Mouse (Mus musculus): ENCODE results near the gene Hmgcl. TPM values are rescaled to one million over a fixed set of nuclear protein-coding genes. Genes with fewer than 3 reads are reported as not detected.

The Hmgcl gene
- polyA plus RNA-seq, 1 experiment from 2014 or later: 70.4 TPM

DNA sequence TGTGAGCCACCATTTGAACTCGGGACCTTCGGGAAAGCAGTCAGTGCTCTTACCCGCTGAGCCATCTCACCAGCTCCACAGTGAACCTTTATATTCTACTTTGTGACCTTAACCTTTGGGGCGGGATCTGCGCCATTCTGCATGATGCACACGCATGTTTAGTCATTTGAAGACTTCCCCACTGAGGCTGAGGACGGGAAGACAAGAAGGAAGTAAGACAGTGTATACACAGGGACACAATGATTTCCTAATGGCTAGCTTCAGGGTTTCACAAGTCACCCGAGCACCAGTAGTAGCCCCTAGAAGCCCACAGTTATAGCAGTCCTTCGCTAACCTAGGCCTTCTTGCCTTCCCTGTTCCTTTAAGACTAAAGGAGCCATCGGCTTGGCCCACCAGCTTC, 542 bp upstream of the Hmgcl start:
- whole genome bisulfite sequencing: 77% methylated on average over 10 of the region's 10 CpGs
- Histone ChIP-seq H3K27ac (ENCODE audit: poor library complexity, severe bottlenecking) (peak overlapping the region; percentile 67), H3K27me3 (replicated peaks) (no peaks in the 10 kb centered on the region), H3K4me3 (peak overlapping the region; percentile 78), H3K36me3 (peaks cover 8% of the 10 kb centered on the region), H3K4me1 (replicated peaks) (peaks cover 38% of the 10 kb centered on the region), H3K9me3 (replicated peaks) (no peaks in the 10 kb centered on the region), H3K4me2 (peak overlapping the region; percentile 81), H3K9ac (peak overlapping the region; percentile 32; the same call in 1 of the 2 replicates)
- ATAC-seq (ENCODE audit: insufficient number of reproducible peaks, low FRiP score): no peak

DNA sequence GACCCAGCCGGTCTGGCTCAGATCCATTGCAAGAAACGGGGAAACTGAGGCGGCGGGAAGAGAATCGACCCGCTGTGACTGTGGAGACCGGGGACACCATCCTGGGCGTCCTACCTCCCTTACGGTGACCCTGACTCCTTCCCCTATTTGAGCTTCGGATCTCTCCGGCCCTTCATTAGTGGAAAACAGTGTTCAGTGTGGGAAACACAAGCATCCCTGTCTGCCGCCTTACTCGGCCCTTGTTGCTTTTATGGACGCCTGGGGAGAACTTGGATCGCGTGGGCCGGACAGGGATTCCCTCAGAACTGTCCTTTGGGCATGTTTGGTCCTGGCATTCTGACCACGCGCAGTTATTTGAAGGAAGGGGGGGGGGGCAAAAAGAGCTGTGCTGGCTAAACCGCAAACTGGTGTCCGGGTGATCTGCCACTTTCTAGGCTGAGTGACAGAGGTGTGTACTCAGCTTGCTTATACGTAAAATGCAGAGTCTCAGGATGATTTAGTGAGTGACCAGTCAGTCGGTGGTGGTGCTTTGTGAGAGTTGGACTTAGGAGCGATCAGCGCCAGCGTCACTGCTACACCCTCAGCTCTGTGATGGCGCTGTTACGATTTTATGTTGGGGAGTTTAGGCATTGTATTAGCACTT, 532 bp downstream of the Hmgcl start:
- peak overlapping the region; percentile 67 for H3K27ac ChIP-seq (ENCODE audit: poor library complexity, severe bottlenecking)
- ATAC-seq (ENCODE audit: insufficient number of reproducible peaks, low FRiP score): no peak; the same call in none of the 2 replicates
- H3K4me2 ChIP-seq: peak overlapping the region; percentile 81

DNA sequence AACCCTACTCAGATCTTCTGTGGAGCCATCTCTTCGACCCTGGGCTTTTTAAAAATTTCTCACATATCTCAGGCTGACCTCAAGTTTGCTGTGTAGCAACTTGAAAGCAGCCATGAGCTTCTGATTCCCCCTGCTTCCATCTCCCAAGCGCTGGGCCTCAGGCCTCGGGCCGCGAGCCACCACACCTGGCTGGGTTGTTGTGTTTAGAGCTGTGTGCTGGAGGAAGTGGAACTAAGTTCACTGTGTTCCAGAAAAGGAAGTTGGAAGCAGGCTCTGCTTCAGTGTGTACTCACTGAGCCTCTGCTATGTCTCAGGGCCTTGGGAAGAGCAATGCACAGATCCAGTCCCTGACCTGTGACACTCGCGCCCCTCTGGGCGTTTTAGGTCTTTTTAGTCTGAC, 1.9 kb downstream of the Hmgcl start:
- Histone ChIP-seq H3K9me3 (replicated peaks) (peaks cover 10% of the 10 kb centered on the region; the same call in 1 of the 2 replicates), H3K4me3 (no peak overlapping the region), H3K27me3 (replicated peaks) (no peaks in the 10 kb centered on the region), H3K4me1 (replicated peaks) (peaks cover 36% of the 10 kb centered on the region), H3K9ac (no peak overlapping the region), H3K36me3 (peaks cover 26% of the 10 kb centered on the region), H3K4me2 (no peak overlapping the region), H3K27ac (ENCODE audit: poor library complexity, severe bottlenecking) (no peak overlapping the region)
- 88% methylated on average over 8 of the region's 8 CpGs for WGBS
- ATAC-seq (ENCODE audit: insufficient number of reproducible peaks, low FRiP score): no peak

More for the DNA sequence above, 532 bp downstream of the Hmgcl start:
- Histone ChIP-seq H3K9me3 (replicated peaks) (peaks cover 5% of the 10 kb centered on the region; the same call in 1 of the 2 replicates), H3K4me1 (replicated peaks) (peaks cover 38% of the 10 kb centered on the region), H3K4me3 (peak overlapping the region; percentile 78), H3K36me3 (peaks cover 13% of the 10 kb centered on the region), H3K27me3 (replicated peaks) (no peaks in the 10 kb centered on the region), H3K9ac (peak overlapping the region; percentile 84)
- WGBS: 1% methylated on average over 28 of the region's 28 CpGs

DNA sequence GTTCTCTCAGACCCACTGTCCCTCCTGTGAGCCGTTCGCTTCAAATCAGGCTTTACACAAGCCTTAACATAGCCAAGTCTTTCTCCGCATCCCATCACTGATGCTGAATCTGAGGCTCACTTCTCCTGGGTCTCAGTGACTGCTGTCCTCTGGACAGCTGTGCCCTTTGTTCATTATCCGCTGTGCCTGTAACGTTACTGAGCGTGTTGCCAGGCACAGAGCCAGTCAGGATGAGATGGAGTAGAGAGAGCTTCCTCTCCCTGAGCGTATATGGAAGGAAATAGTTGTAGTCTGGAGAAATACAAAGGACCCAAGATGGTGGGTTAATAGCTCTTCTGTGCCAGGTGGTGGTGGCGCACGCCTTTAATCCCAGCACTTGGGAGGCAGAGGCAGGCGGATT, 3.2 kb downstream of the Hmgcl start:
- Histone ChIP-seq H3K27me3 (replicated peaks) (no peaks in the 10 kb centered on the region), H3K27ac (ENCODE audit: poor library complexity, severe bottlenecking) (peak overlapping the region; percentile 50), H3K4me3 (no peak overlapping the region), H3K36me3 (peaks cover 32% of the 10 kb centered on the region), H3K4me2 (no peak overlapping the region), H3K9me3 (replicated peaks) (peaks cover 10% of the 10 kb centered on the region; the same call in 1 of the 2 replicates), H3K4me1 (replicated peaks) (peaks cover 30% of the 10 kb centered on the region), H3K9ac (no peak overlapping the region)
- 78% methylated on average over 10 of the region's 10 CpGs for WGBS
- no peak for ATAC-seq (ENCODE audit: insufficient number of reproducible peaks, low FRiP score)

DNA sequence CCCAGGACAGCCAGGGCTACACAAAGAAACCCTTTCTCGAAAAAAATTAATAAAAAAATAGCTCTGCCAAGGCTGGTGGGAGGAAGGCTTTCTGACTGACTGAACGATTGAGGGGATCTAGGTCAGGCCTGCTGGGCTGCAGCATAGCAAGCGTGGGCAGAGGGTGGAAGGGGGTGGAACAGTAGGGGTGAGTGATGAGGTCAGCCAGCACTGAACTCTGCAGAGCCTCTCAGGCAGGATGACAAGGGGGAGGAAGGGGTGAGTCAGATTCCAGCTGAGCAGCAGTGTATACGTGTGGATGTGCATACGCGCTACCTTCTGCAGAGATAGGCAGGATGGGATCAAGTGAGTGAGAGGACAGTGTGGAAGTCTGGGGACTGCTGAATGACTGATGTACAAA, 3.7 kb downstream of the Hmgcl start:
- Histone ChIP-seq H3K27ac (ENCODE audit: poor library complexity, severe bottlenecking) (peak overlapping the region; percentile 44; the same call in 1 of the 2 replicates), H3K4me3 (no peak overlapping the region), H3K4me1 (replicated peaks) (peaks cover 30% of the 10 kb centered on the region), H3K9me3 (replicated peaks) (peaks cover 10% of the 10 kb centered on the region; the same call in 1 of the 2 replicates), H3K9ac (no peak overlapping the region), H3K27me3 (replicated peaks) (no peaks in the 10 kb centered on the region), H3K4me2 (no peak overlapping the region), H3K36me3 (peaks cover 35% of the 10 kb centered on the region)
- 48% methylated on average over 6 of the region's 6 CpGs for WGBS
- peak; percentile 23 for ATAC-seq (ENCODE audit: insufficient number of reproducible peaks, low FRiP score)

DNA sequence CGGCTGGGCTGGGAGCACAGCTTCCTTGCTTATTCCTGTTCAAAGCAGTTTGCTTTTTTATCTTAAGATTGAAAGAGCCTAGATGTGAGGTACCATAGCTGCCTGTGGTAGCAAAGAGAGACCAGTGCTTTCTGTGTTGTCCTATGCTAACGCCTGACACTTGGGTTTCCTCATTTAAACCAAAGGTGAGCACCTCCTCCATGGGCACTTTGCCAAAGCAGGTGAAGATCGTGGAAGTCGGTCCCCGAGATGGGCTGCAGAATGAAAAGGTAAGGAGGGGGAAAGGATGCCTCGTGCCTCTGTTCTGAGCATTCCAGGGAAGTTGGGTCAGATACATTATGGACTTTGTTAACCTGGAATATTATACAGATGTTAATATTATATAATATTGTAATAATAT, 4.1 kb downstream of the Hmgcl start:
- Histone ChIP-seq H3K4me3 (no peak overlapping the region), H3K27ac (ENCODE audit: poor library complexity, severe bottlenecking) (peak overlapping the region; percentile 44), H3K9me3 (replicated peaks) (peaks cover 10% of the 10 kb centered on the region; the same call in 1 of the 2 replicates), H3K36me3 (peaks cover 39% of the 10 kb centered on the region), H3K4me2 (no peak overlapping the region), H3K27me3 (replicated peaks) (no peaks in the 10 kb centered on the region), H3K9ac (no peak overlapping the region), H3K4me1 (replicated peaks) (peaks cover 30% of the 10 kb centered on the region)
- no peak for ATAC-seq (ENCODE audit: insufficient number of reproducible peaks, low FRiP score)
- 81% methylated on average over 6 of the region's 6 CpGs for WGBS

DNA sequence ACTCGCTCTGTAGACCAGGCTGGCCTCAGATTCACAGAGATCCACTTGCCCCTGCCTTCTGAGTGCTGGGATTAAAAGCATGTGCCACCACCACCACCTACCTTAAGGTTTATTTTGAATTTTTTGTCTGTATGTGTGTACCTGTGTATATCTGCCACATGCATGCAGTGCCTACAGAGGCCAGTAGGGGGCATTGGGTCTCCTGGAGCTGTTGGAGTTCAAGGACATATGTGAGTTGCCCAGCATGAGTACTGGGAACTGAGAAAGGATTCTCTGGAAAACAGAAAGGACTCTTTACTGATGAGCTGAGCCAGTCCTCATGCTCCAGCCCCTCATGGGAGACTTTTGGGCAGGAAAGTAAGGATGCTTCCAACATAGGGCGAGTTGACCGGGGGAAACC, 5.3 kb downstream of the Hmgcl start:
- WGBS: 88% methylated on average over 3 of the region's 3 CpGs
- Histone ChIP-seq H3K36me3 (peaks cover 51% of the 10 kb centered on the region), H3K27me3 (replicated peaks) (no peaks in the 10 kb centered on the region), H3K4me1 (replicated peaks) (peaks cover 23% of the 10 kb centered on the region), H3K4me2 (no peak overlapping the region), H3K9me3 (replicated peaks) (peaks cover 10% of the 10 kb centered on the region; the same call in 1 of the 2 replicates), H3K27ac (ENCODE audit: poor library complexity, severe bottlenecking) (no peak overlapping the region), H3K9ac (no peak overlapping the region), H3K4me3 (no peak overlapping the region)
- ATAC-seq (ENCODE audit: insufficient number of reproducible peaks, low FRiP score): no peak

DNA sequence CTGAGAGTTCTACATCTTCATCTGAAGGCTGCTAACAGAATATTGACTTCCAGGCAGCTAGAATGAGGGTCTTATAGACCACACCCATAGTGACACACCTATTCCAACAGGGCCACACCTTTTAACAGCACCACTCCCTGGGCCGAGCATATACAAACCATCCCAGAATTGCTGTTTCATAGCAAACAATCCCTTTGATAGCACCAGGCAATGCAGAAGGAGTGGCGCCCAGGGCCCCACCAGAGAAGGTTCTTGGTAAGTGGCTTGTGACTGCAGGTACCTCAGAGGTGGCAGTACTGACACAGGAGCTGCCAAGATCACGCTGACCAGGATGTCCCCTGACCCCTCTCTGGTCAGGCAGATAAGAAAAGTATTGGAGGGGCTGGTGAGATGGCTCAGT, 6.9 kb downstream of the Hmgcl start:
- 82% methylated on average over 3 of the region's 3 CpGs for WGBS
- peaks cover 20% of the 10 kb centered on the region for H3K4me1 ChIP-seq (replicated peaks)
- H3K9me3 ChIP-seq (replicated peaks): peaks cover 10% of the 10 kb centered on the region; the same call in 1 of the 2 replicates
- no peak overlapping the region for H3K27ac ChIP-seq (ENCODE audit: poor library complexity, severe bottlenecking)
- H3K36me3 ChIP-seq: peaks cover 62% of the 10 kb centered on the region
- H3K4me2 ChIP-seq: no peak overlapping the region
- no peak overlapping the region for H3K4me3 ChIP-seq
- no peak for ATAC-seq (ENCODE audit: insufficient number of reproducible peaks, low FRiP score)
- H3K9ac ChIP-seq: no peak overlapping the region
- H3K27me3 ChIP-seq (replicated peaks): no peaks in the 10 kb centered on the region

DNA sequence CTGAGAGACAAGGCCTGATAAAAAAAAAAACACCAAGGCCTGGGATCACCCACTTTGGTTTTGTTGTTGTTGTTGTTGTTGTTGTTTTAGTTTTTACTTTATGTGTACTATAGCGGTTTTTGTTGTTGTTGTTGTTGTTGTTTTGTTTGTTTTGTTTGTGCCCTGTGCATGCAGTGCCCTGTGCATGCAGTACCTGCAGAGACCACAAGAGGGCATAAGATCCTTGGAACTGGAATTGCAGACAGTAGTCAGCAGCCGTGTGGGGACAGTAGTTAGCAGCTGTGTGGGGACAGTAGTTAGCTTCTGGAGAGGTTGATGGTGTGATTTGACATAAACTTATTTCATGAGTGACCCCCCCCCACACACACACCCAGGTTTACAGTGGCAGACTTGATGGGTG, 8.0 kb downstream of the Hmgcl start:
- ATAC-seq (ENCODE audit: insufficient number of reproducible peaks, low FRiP score): no peak
- Histone ChIP-seq H3K4me3 (no peak overlapping the region), H3K36me3 (peaks cover 70% of the 10 kb centered on the region), H3K27ac (ENCODE audit: poor library complexity, severe bottlenecking) (no peak overlapping the region), H3K4me2 (no peak overlapping the region), H3K9me3 (replicated peaks) (peaks cover 10% of the 10 kb centered on the region; the same call in 1 of the 2 replicates), H3K27me3 (replicated peaks) (no peaks in the 10 kb centered on the region), H3K4me1 (replicated peaks) (peaks cover 12% of the 10 kb centered on the region), H3K9ac (no peak overlapping the region)
- 20% methylated on average over 2 of the region's 2 CpGs for WGBS

DNA sequence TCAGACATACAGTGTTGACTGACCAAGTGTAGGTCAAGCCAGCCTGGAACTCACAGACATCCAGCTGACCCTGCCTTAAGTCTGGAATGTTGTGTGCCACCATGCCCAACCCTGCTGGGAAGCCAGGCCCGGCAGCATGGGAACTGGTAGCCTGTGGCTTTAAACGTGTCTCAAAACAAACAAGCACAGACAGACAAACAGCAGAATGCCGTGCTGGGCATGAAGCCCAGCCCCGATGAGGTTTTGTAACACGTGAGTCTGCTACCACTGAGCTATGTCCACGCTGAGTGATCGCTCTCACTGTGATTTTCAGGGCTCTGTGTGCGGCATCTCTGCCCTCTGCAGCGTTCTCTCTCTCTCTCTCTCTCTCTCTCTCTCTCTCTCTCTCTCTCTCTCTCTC, 9.6 kb downstream of the Hmgcl start:
- Histone ChIP-seq H3K9me3 (replicated peaks) (peaks cover 10% of the 10 kb centered on the region; the same call in 1 of the 2 replicates), H3K4me3 (no peak overlapping the region), H3K9ac (no peak overlapping the region), H3K36me3 (peaks cover 77% of the 10 kb centered on the region), H3K4me1 (replicated peaks) (no peaks in the 10 kb centered on the region), H3K4me2 (no peak overlapping the region), H3K27me3 (replicated peaks) (no peaks in the 10 kb centered on the region), H3K27ac (ENCODE audit: poor library complexity, severe bottlenecking) (no peak overlapping the region)
- no peak for ATAC-seq (ENCODE audit: insufficient number of reproducible peaks, low FRiP score)
- 78% methylated on average over 9 of the region's 9 CpGs for WGBS

DNA sequence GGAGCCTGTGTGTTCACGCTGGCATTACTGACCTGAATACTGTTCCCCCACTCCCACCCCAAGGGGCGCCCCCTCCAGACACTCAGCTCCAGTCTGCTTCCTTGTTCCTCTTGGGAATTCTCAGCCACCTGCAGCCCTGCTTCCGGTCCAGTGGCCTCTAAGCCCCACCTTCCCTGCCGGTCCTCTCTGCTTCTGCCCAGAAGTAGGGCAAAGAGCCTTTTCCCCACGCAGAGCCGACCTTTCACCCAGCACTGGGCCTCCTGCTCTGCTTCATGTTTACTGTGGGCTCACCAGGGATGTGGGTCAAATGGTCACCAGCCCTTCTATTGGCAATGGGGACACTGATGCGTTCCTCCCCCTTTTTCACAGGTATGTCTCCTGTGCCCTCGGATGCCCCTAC, 12.1 kb downstream of the Hmgcl start:
- Histone ChIP-seq H3K9me3 (replicated peaks) (no peaks in the 10 kb centered on the region), H3K4me2 (no peak overlapping the region), H3K27ac (ENCODE audit: poor library complexity, severe bottlenecking) (no peak overlapping the region), H3K4me3 (no peak overlapping the region), H3K27me3 (replicated peaks) (no peaks in the 10 kb centered on the region), H3K9ac (no peak overlapping the region), H3K4me1 (replicated peaks) (peaks cover 3% of the 10 kb centered on the region; the same call in 1 of the 2 replicates), H3K36me3 (peaks cover 64% of the 10 kb centered on the region)
- ATAC-seq (ENCODE audit: insufficient number of reproducible peaks, low FRiP score): no peak
- whole genome bisulfite sequencing: 65% methylated on average over 8 of the region's 8 CpGs

All from heart, embryonic 12.5 days (tissue).